Mouse (Mus musculus) forelimb bud, embryonic 11.5 days (tissue): ENCODE results near the gene Zc3h8.

Experiments
- DNase-seq: peaks from one replicate; pipeline ENCODE4 v3.0.0-alpha.2; 2012; ENCODE audit warnings: low read depth, low spot score

Gene Zc3h8

DNA sequence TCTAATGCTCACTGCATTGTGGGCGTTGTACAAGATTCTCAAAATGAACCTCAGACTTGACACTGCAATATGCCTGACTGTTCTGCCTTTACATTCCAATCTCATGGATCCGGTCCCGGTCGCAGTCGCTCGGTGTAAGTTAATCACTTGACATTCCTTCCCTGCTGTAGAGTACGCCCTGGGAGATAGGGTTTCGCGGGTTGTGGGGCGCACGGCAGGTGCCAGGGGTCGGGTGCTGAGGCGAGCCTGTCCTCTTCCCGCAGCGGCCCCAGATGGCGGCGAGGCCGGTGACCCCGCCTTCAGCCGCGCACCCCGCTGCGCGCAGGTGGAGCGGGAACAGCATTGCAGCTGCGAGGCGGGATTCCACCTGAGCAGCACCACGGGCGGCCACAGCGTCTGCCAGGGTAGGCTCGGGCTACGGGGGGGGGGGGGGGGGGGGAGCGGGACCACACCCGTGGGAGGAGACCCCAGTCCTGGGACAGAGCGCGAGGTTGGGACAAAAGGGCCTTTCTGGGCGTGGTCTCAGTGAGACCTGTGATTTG is 51.6 kb downstream of the Zc3h8 start:
- peak; percentile 35 for DNase-seq

- no peak for DNase-seq
Observed at GRCm38 (mm10) chr2:128890661-128891335, 53.1 kb downstream of the Zc3h8 start.

GRCm38 (mm10) chr2:128887866-128888550 is 55.9 kb downstream of the Zc3h8 start:
- DNase-seq: no peak

GRCm38 (mm10) chr2:128885225-128885811 is 58.6 kb downstream of the Zc3h8 start:
- DNase-seq: no peak

- no peak for DNase-seq
Observed at GRCm38 (mm10) chr2:128881236-128881635, 62.6 kb downstream of the Zc3h8 start.
